Mouse (Mus musculus): ENCODE data around the gene Itgal.

DNA sequence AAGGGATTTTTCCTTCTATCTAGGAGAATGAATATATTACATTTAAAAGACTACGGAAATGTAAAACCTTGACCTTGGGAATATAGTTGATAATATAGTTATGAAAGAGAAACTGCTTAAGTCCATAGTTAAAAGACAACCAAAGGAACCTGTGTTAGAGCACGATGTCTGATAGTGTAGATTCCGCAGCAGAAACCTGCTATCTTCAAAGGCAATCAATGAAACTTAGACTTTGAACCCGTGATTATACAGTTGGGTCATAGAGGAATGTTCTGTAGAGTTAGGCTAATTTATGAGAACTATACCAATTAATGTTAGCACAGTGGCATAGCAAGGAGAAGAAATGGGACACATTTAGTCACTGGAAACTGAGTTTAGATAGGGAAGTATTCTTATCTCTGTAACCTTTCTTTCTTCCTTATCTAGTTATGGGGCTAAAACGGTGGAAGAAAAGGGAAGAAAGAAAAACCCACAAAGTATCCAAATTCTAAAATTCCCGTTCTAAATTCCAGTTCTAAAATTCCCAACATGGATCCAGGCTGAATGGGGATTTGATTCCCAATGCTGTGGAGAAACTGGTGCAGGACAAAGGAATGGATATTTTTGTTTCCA, 82.4 kb downstream of the Itgal start:
- TF ChIP-seq CTCF (IDR thresholded peaks at IDR 0.05; ENCODE audit: low read depth) (no peak), EP300 (IDR thresholded peaks at IDR 0.05; ENCODE audit: low read depth) (no peak)
